ENCODE assay signal across 8 mouse cellular contexts in the genomic region with DNA sequence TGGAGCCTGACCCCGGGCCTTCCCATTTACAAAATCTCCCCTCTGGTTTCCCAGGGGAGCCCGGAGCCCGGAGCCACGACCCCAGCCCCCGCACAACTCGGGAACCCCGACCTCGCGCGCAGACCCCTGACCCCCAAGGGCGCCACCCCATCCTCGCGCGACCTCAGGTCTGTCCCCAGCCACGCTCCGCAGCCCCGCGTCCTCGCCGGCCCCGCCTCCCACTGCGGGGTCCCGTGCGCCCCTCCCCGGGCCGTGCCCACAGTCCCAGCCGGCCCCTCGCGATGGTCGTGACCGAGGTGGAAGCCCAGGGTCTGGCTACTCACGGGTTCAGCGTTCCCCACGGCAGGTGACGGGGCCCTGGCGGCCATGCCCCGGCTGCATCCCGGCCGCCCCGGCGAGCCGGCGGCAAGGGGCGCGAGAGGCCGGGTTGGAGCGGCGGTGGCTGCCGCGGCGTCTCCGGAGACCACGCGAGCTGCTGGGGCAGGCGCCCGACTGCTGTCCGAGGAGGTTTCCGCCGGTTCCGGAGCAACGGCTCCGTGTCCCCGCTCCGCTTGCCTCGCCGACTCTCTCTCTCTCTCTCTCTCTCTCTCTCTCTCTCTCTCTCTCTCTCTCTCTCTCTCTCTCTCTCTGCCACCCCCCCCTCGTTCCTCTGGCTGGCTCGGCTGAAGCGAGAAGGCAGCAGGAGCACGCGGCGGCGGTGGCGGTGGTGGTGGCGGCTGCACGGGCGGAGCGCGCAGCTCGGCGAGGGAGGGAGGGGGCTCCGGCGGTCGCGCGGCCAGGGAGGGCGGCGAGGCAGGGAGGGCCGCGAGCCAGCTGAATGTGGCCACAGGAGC. TPM values are rescaled to one million over a fixed set of nuclear protein-coding genes. Genes with fewer than 3 reads are reported as not detected.
A peak's percentile ranks its signal among the peaks of the same experiment; 100 is the strongest.
DNase-seq lines count a peak whose midpoint lies in the region; ATAC-seq lines count a peak whose summit lies in the region.

No protein-coding gene starts in this region.

- no peaks in the 10 kb centered on the region for H3K9me3 ChIP-seq in hindbrain, embryonic 15.5 days
- no peaks in the 10 kb centered on the region for H3K9me3 ChIP-seq in neural tube, embryonic 14.5 days (ENCODE audit: control insufficient read depth, low read length)

- H3K9ac ChIP-seq in hindbrain, embryonic 15.5 days: peak overlapping the region; percentile 95
- peak overlapping the region; percentile 99 for H3K9ac ChIP-seq in neural tube, embryonic 14.5 days (replicated peaks; ENCODE audit: low read depth, low read length)

- intact Hi-C loops in left cerebral cortex, postnatal 14 days (cut with DNase I): loop anchor here (5.0 to 10.0 kb wide), 3 partner anchors 52 to 152 kb away; no protein-coding TSS in a partner anchor

- peak; percentile 44; the same call in 1 of the 2 replicates for ATAC-seq in hindbrain, embryonic 15.5 days (ENCODE audit: low FRiP score, low read depth)
- peak; percentile 56 for ATAC-seq in neural tube, embryonic 14.5 days (ENCODE audit: low read depth)
- no peak for ATAC-seq in CD4-positive, CD25-positive, alpha-beta regulatory T cell, adult 4 months

- H3K27me3 ChIP-seq in hindbrain, embryonic 15.5 days: no peaks in the 10 kb centered on the region
- no peaks in the 10 kb centered on the region for H3K27me3 ChIP-seq in neural tube, embryonic 14.5 days (ENCODE audit: control insufficient read depth, insufficient read depth, low read length)

- peak overlapping the region; percentile 80 for H3K4me2 ChIP-seq in hindbrain, embryonic 15.5 days
- H3K4me2 ChIP-seq in neural tube, embryonic 14.5 days (ENCODE audit: low read depth, low read length): peak overlapping the region; percentile 86

- DNase-seq in left cerebral cortex, postnatal 14 days (ENCODE audit: low spot score in 2 of 2): peak; percentile 57 to 68
- no peak for DNase-seq in left cerebral cortex, adult 8-10 months (ENCODE audit: low spot score in 2 of 2)
- DNase-seq in cerebellum, postnatal 25 days: peak; percentile 88 to 91
- DNase-seq in yolk sac, embryonic 10.5 days (ENCODE audit: low spot score): no peak
- no peak for DNase-seq in adrenal gland, adult 8-10 months

- H3K4me1 ChIP-seq in hindbrain, embryonic 15.5 days (replicated peaks): peaks cover 51% of the 10 kb centered on the region
- peaks cover 44% of the 10 kb centered on the region for H3K4me1 ChIP-seq in neural tube, embryonic 14.5 days (ENCODE audit: control insufficient read depth, insufficient read depth, low read length)

- H3K36me3 ChIP-seq in hindbrain, embryonic 15.5 days: no peaks in the 10 kb centered on the region
- H3K36me3 ChIP-seq in neural tube, embryonic 14.5 days (ENCODE audit: control insufficient read depth, insufficient read depth, low read length): no peaks in the 10 kb centered on the region

- WGBS in hindbrain, embryonic 15.5 days: under 1% methylated on average over 72 of the region's 90 CpGs
- WGBS in neural tube, embryonic 14.5 days: under 1% methylated on average over 66 of the region's 90 CpGs

- H3K27ac ChIP-seq in hindbrain, embryonic 15.5 days (replicated peaks): peak overlapping the region; percentile 98
- peak overlapping the region; percentile 99 for H3K27ac ChIP-seq in neural tube, embryonic 14.5 days (ENCODE audit: low read depth, low read length)

- peak overlapping the region; percentile 89 for H3K4me3 ChIP-seq in hindbrain, embryonic 15.5 days
- peak overlapping the region; percentile 94 for H3K4me3 ChIP-seq in neural tube, embryonic 14.5 days (ENCODE audit: low read depth, low read length)

RNA-seq across cellular contexts. Expression of a gene that starts 2.2 kb away (rescaled TPM):
- total RNA-seq in left cerebral cortex, postnatal 14 days (2021): 100 to 1,000 TPM; 297 to 325 TPM
- 100 to 1,000 TPM; 295 to 336 (median 323) TPM for total RNA-seq in left cerebral cortex, adult 8-10 months (2022)
- 71.8 and 77.9 TPM in 2 replicates for polyA plus RNA-seq in hindbrain, embryonic 15.5 days (2015; fragmentation: Nextera tagmentation; extraction: Ambion mirVana)
- polyA plus RNA-seq in neural tube, embryonic 14.5 days (2014; fragmentation: Nextera tagmentation; extraction: Ambion mirVana): 81.9 and 82.7 TPM in 2 replicates
- not detected for polyA plus RNA-seq in CD4-positive, CD25-positive, alpha-beta regulatory T cell, adult 4 months (2017; shearing (Covaris generic))
- total RNA-seq in adrenal gland, adult 8-10 months (2022): 10 to 100 TPM in 1 of 4 experiments, 1 to 10 TPM in 3; 5.3 to 13.6 (median 7.8) TPM

Comparison
In these comparisons a context has a peak if more than half of its experiments do, and no peak if none do; other contexts are left out.
1. DNase-seq: peak in left cerebral cortex, postnatal 14 days (2 of 2) and cerebellum, postnatal 25 days (2 of 2); none in left cerebral cortex, adult 8-10 months (0 of 2), yolk sac, embryonic 10.5 days (single experiment) and adrenal gland, adult 8-10 months (single experiment).
2. RNA of a gene that starts 2.2 kb away (total RNA-seq): 297 to 325 TPM in left cerebral cortex, postnatal 14 days and 295 to 336 TPM in left cerebral cortex, adult 8-10 months; 5.3 to 13.6 TPM in adrenal gland, adult 8-10 months; every median in the first group is over 10 times any median in the second.